Mouse (Mus musculus) MEL (cell line): ENCODE results near the gene Nr2c1.

Experiments
- CHD1 ChIP-seq: IDR thresholded peaks from 2 replicates; pipeline ENCODE4 v1.6.1; 2012; ENCODE audit warnings: low read depth, mild to moderate bottlenecking, inconsistent platforms, low read length, improper control_type of control experiment
- CTCF ChIP-seq, 3 experiments: IDR thresholded peaks in 2 of 3; conservative IDR thresholded peaks in 1 of 3; 2 replicates each; pipeline ENCODE4 v1.5.1; 2011 to 2012; ENCODE audit warnings: low read length in 3 of 3, low read depth in 2 of 3, mild to moderate bottlenecking in 2 of 3, improper control_type of control experiment in 1 of 3, inconsistent platforms in 1 of 3, mixed read lengths in 1 of 3, moderate library complexity in 1 of 3; ENCODE audit not compliant: control insufficient read depth in 1 of 3, insufficient read depth in 1 of 3, poor library complexity in 1 of 3, severe bottlenecking in 1 of 3
- NELFE ChIP-seq: IDR thresholded peaks from 2 replicates; pipeline ENCODE4 v1.6.1; 2011; ENCODE audit warnings: low read depth, low read length, improper control_type of control experiment
- NRF1 ChIP-seq: IDR thresholded peaks from 2 replicates; pipeline ENCODE4 v1.6.1; 2014; ENCODE audit warnings: low read depth, mild to moderate bottlenecking, inconsistent platforms, low read length, improper control_type of control experiment, moderate library complexity; ENCODE audit not compliant: poor library complexity, insufficient read depth, severe bottlenecking
- SMC3 ChIP-seq: IDR thresholded peaks from 2 replicates; pipeline ENCODE4 v1.6.1; 2011; ENCODE audit warnings: low read depth, low read length, improper control_type of control experiment
- TBP ChIP-seq: IDR thresholded peaks from 2 replicates; pipeline ENCODE4 v1.8.0; 2011; ENCODE audit warnings: low read depth, low read length, improper control_type of control experiment

DNA sequence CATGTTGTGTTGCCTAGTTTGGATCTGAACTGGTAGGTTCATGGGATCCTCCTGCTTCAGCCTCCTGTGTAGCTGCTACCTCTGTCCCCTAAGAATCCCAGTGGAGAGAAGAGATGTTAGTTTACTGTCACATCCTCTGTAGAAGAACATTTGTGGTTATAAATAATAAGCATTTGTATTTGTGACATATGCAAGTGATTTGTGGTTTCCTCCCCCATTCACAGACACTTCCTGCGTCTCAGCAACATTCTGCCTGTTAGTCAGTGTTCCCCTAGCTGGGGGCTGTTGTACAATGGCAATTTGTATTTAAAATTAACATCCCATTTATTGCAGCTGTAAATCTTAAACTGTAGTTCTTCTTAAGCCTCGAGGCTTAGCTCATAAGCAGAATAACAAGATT, 63.9 kb downstream of the Nr2c1 start:
- TF ChIP-seq CHD1 (no peak), SMC3 (no peak), CTCF (IDR thresholded peaks at IDR 0.05 in 2 of 3, conservative IDR thresholded peaks at IDR 0.05 in 1 of 3; ENCODE audit: control insufficient read depth in 1 of 3, insufficient read depth in 1 of 3, low read depth in 2 of 3, low read length in 3 of 3, poor library complexity in 1 of 3, severe bottlenecking in 1 of 3) (no peak), NELFE (no peak), TBP (no peak), NRF1 (no peak)
